Mouse (Mus musculus): ENCODE results near the gene Cyfip2.
"Not testable (repeated sequence)": the region's sequence is repeated elsewhere in the genome, so short reads cannot be mapped to it uniquely, and the experiment has no call there.

Cyfip2 gene

DNA sequence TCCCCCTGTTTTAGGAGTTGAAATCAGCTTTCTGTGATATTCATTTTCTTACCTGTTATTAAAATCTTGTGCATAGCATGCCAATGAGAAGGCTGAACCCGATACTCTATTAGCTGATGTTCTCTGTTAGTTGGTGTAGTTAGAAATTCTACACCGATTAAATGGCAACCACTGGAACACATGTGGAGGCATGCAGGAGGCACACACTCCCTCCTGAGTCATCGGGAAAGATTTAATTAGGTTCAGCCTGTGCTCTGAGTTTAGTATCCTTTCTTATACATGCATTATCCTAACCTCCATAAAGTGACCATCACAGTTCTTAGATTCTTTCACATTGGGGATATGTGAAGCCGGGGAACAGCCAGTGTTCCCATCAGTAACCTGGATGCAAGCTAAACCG lies 87.3 kb downstream of the Cyfip2 start:
- no peak for DNase-seq

DNA sequence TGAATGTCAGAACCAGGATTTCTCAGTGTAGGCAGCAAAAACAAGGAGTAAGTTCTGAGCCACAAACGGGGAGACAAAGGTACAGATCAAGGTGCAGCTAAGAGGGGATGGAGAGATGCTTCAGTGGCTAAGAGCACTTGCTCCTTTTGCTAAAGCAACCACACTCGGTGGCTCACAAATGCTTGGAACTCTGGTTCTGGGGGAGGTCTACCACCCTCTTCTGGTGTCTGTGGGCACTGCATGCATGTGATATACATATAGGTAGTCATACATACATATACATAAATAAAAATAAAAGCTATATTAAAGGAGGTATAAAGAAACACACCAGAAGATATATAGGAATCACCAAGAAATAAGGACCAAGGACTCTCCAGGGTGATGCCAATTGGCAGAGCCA lies 89.1 kb downstream of the Cyfip2 start:
- no peak for DNase-seq

DNA sequence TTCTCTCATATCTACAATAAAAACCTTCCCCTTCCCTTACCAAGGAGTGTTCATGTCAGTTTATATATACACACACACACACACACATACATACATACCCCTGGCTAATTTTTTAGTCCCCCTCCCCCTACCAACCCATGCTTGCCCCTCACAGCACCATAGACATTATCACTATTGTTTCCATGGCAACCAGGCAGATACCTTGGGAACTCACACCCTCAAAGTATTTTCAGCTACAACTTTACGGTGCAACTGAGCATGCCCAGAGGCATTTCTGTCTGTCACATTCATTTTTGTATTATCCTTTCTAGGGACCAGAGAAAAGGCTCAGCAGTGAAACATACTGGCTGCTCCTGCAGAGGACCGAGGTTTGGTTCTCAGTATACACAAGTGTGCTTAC lies 92.4 kb downstream of the Cyfip2 start:
- DNase-seq = no peak

DNA sequence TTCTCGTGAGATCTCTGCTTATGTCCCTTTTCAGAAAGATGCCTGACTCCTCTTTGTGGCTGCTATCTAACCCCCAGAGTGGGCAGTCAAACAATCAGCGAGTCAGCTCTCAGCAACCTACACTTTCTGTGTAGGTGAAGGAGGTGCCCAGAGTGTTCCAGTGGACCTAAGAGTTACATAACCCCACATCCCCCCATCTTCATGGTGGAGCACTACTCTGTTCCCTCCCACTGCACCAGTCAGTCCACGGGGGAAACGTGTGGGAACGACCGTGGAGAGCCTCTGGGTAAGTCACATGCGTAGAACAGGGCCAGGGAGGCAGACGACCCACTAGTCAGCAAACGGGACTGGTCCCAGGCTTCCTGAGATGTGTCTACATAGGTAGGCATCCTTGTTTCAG lies 93.3 kb downstream of the Cyfip2 start:
- DNase-seq = no peak

DNA sequence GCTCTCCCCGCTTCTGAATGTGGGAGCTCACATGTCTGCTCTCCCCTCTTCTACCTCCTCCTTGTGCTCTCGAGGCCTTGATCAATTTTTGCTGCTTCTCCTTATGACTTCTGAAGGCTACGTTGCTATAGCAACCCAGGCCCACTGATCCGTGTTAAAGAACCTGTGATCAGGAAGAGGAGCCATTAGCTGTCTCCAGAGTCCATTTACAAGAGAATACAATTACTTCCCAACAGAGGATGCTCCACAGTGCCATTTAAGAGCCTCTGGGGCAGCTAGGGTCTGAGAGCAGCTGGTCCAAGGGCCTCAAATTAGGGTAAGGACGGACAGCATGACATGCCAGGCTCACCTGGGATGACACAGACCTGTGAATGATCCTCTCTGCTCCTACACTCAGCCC lies 94.1 kb downstream of the Cyfip2 start:
- no peak for DNase-seq

DNA sequence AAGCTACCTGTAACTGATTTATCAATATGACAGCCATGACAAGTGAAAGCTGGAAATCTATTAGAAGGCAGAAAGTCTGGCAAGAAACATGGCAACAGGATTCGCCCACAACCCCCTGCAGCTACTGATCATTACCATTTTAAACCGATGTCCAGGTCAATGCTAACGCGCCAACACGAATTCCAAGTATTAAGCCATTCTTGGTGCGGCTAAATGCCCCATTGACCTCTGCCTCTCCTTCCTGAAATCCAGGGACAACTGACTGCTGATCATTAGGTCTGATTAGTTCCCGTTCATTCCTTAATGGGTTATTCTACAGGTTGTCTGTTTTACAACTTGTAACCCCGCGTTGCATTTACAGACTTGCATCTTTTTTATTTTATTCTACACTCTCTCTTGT lies 95.0 kb downstream of the Cyfip2 start:
- DNase-seq = no peak

DNA sequence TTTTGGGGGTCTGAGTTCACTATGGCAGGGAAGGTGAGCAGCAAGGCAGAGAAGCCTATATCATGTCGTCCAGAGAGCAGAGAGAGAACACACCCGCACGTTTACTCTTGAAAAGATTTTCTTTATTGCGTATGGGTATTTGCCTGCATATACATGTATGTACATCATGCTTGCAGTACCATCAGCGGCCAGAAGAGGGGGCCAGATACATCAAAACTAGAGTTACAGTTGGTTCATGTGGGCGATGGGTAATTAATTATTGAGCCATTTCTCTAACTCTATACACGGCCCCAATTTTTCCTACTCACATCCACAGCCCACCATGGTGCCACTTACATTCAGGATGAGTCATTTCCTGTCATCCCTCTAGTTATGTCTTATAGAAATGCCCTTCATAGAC lies 96.0 kb downstream of the Cyfip2 start:
- DNase-seq = no peak

DNA sequence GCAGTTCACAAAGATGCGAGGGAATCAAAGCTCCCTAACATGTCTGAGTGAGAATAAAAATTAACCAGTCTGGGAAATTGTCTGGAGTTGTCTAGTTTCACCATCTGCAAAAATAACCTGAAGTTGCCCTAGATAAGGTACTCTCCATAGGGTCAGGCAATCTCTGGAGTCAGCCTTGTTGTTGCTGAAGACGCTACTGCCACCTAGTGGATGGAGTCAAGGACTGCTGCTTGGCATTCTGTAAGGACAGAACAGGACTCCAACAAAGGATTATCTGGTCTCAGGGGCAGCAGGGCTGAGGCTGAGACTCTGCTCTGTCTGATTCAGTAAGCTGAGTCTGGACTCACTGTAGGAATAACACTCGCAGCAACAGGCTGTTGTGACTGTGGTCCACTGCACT lies 97.3 kb downstream of the Cyfip2 start:
- peak; percentile 62 for DNase-seq

DNA sequence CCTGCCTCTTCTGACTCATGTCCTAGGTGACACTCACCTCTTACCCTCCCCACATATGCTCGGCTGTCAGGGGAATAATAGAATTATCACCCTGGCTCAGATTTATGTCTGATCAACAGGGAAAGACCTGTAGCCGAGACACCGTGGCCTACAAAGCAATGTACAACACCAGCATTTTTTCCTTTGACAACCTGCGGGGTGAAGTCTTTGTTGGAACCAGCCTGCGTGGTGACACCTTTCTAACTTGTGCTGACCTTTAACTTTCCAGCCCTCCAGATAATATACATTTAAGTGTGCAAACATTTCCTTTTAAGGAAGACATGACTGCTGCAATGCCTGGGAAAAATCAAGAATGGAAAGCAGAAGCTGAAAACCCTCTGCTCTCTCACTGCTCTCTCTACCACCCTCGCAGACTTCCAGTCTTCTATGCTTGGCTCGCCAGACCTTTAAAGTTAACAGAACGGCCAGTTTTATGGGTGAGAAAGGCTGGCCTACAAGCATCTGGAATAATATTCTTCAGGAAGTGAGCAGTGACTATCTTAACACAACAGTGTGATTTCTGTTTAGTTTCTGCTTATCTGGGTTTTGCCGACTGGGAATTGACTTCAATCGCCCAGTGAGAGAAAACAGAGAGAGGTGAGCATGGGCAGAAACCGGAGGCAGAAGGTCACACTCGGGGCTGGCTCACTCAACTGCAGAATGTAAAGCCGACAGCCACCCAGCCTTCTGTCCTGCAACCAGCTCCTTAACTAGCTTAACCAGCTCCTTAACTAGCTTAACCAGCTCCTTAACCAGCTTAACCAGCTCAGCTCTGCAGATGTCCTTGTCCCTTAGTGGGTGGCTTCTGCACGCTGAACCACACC lies 98.1 kb downstream of the Cyfip2 start:
- DNase-seq = no peak

DNA sequence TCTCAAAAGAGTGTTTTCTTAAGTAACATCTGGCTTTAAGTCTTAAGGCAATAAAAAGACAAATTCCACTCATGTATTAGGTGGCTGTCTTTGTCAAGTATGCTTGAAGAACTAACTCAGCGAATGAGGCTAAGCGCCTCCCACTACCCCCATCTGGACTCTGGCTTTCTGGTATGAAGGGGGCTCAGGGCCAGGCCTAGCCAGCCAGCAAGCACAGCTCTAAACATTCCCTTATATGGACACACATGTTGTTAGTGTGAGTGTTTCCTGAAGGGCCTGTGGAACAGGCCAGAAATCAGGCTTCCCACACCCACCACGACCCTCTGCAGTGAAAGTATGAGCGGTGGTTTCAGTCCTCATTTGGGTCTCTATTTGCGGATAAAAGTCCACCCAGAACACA lies 98.8 kb downstream of the Cyfip2 start:
- DNase-seq = no peak

DNA sequence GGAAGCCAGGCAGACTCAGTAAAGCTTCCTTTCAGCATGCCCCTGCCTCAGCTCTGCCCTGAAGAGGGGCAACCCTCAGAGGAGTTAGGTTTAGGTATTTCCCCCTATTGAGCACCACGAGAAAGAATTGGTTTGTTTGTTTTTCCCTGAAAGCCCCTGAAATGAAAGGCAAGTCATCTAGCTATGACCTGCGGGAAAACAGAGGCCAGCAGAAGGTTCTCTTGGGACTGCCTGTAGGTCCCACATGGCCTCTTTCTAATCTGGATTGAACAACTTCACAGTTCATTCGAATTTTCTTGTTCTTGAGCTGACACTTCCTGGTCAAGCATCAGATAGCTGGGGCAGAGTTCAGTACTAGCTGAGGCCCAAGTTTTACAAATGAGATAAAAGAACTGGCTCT lies 100.8 kb downstream of the Cyfip2 start:
- DNase-seq = no peak

DNA sequence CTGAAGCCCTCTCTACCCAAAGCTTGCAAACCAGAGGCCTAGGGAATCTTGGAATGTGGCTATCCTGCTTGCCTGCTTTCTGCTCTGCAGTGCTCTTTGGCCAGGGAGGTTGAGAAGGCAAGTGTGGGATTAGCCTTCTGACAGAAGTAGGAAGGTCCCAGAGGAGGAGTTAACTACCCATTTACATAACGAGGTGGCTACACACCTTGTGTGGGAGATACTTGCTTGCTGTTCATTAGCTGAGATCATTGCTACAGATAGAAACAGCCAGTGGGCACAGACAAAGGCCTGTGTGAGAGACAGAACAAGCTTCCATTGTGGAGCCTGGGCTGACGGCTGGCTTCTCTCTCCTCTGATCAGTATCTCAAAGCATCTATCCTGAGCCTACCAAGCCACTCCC lies 102.8 kb downstream of the Cyfip2 start:
- DNase-seq = no peak

DNA sequence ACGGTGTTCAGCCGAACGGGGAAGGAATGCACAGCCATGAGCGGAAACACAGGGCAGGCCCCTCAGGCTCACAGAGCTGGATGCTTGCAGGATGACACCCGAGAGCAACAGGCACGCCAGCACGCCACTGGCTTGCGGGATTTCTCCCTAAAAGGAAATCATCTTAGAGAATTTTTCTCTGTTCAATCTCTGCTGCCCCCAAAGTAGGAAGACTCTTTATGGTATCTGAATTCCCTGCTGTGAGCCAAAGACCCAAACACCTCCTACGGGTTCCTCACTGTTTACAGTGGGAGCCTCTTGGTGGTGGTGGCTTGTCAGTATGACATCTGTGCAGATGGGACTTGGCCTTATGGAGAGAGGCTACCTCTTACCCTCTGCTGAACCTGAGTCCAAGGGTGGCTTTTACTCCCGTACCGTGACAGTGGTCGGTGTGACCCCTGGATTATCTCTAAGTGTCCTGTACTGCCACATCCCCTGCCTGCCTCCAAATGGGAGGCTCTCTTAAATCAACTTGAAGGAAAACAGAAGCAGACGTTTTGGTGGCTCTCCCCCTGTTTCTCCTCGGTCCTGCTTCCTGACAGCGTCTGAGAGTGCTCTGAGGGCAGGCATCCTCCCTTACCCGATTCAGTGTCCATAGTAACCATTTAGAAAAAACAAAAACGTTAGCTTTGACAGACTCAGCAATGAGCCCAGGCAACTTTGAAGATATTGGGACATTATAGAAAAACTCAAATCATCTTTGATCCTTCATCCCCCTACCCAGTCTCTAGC lies 106.8 kb downstream of the Cyfip2 start:
- no peak for DNase-seq

DNA sequence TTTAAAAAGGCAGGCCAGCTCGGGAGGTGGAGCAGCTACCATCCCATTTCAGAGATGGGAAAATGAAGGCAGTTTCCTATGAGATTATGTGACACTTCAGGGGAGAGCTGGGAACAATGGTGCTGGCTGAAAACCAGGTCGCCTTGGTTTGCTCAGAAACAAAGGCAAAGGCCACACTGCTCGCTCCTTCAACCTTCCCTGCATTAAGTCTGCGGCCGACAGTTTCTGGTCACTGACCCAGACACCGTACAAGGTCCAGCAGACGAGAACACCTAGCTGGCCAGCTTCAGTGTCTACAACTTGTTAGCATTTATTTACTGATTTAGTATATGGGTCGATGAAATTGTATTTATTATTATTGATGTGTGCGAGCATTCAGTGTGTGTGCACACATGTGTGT lies 107.8 kb downstream of the Cyfip2 start:
- DNase-seq = no peak

DNA sequence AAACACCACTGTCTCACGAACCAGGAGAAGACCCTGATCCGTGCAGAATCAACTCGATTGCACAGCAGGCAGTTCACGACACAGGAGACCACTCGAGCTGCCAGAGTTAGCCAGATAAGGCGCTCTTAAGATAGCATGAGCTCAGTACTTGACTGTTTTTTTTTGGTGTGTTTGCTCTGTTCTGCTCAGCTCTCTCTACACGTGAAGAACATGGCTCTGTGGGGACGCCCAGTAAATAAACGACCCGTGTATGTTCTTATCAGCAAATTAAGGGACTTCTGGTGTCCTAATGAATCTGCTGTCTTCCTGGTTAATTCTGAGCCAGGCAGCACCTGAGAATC lies 110.1 kb downstream of the Cyfip2 start:
- DNase-seq = no peak

DNA sequence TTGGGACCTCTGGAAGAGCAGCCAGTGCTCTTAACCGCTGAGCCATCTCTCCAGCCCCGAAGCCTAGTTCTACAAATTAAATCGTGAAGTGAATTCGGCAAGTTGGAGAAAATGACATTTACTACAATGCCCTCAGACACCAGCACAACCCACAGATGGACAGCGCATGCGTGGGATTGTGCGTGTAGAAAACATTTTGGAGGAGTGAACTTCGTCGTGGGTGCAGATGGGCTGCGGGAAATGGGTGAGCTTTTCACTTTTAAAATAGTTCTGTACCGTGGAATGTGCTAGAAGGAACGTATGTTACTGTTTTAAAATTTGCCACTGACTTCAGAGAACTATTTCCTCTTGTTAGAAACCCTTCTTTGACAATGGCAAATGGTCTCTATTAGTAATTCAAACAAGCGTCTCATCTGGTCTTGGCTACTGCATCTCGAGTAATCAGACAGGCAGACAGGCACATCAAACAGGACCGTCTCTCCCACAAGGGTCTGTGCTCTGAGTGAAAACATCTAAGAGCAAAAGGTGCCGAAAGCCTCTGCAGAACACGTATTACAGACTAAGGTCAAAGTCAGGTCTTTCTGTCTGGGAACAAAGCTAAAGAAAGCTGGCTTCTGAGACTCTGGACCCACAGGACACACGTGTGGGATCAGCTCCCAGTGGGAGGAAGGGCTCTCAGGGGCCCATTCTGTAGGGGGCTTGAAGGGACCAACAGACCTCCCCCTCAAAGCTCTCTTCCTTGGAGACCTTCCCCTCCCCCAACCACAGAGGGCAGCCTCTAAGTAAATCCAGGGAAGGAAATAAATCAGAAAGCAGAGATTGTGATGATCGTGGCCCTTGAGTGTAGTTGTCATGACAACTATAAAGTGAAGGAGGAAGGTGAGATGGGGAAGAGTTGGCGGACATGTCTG lies 110.8 kb downstream of the Cyfip2 start:
- DNase-seq = no peak

DNA sequence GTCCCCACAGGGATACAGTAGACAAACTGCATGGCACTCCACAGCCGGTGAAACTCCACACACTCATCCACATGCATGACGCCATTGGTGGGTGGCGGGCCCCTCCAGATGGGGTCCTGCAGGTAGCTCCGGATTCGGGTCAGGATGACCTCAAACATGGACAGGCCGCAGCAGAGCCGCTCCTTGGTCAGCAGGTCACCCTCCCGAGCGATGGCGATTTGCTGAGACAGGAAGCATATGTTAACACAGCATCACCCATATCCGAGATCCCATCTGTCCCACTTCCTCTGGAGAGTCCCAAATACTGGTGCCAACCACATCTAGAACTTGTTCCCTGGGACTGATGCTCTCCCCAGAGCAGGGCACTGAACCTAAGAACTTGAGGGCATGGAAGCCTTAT lies 112.0 kb downstream of the Cyfip2 start:
- DNase-seq = peak; percentile 58

DNA sequence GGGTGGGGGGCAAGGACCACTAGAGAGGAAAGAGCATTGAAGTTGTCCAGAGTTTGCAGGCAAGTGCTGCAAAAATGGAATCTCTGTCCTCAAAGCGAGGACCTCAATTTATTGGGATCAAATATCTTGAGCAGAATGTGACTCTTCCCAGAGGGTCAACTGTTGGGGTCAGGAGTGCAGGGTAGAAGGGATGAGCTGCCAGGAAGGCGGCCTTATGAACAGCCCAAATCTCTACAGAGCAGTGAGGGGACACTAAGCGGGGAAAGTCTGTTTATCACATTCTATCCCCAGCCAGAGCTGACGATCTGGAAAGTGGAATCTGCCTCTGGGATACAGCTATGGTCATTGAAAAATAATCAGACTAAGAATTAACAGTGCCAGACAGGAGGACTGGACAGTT lies 118.5 kb downstream of the Cyfip2 start:
- DNase-seq = no peak

DNA sequence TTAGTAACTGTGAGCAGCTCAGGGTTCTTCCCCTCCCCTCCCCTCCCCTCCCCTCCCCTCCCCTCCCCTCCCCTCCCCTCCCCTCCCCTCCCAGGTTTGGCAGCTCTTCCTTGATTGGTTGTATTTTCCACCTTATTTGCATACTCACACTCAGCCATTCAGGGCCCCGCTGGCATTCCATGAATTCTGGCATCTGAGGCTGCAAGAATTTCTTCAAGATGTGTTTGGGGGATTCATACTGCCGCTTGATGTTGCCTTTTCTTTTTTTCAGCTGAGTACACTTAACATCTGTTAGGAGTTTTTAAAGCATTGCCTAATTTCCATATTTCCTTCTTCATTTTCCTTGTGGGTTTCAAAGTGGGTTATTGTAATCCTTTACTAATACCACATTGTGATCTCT lies 124.4 kb downstream of the Cyfip2 start:
- DNase-seq = no peak

DNA sequence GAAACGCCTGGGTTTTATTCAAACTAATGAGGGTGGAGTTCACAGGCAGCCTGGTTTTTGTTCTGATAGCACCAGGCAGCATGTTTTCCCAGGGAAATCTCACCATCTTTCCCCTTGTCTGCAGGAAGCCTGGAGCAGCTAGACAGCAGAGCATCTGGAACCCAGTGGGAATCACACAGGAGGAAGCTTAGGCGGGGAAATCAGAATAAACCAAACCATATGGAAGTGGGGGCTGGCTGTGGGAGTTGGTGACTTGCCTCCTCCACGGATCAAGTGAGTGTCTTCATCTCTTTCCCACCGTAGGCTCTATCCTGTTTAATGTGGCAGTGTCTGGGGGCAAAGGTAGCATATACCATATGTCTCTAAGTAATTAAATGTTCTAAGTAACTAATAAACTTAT lies 127.2 kb downstream of the Cyfip2 start:
- DNase-seq = peak; percentile 39

DNA sequence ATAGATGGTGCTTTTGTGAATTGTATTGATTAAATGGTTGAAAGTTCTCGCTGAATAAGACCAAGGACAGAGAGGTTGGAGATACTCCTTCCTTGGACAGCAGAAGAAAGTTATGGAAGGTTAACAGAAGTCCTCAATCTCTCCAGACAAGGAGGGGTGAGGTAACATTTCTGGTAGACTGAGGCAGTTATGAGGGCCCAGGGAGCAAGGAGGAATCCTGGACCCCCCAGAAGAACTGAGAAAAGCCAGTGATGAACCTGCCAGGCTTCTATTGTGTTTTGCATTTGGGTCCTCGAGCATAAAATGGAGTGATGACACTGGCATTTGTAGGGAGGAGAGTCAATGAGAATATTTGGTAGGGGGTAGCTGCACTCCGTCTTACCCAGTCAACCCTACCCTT lies 127.7 kb downstream of the Cyfip2 start:
- no peak for DNase-seq

DNA sequence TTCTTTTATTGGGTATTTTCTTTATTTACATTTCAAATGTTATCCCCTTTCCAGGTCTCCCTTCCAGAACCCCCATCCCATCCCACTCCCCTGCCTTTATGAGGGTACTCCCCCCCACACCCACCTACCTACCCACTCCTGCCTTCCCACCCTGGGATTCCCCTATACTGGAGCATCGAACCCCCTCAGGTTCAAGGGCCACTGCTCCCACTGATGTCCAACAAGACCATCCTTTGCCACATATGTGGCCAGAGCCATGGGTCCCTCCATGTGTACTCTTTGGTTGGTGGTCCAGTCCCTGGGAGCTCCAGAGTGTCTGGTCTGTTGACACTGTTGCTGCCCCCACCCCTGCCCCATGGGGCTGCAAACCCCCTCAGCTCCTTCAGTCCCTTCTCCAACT lies 130.6 kb downstream of the Cyfip2 start:
- not testable (repeated sequence) for DNase-seq

DNA sequence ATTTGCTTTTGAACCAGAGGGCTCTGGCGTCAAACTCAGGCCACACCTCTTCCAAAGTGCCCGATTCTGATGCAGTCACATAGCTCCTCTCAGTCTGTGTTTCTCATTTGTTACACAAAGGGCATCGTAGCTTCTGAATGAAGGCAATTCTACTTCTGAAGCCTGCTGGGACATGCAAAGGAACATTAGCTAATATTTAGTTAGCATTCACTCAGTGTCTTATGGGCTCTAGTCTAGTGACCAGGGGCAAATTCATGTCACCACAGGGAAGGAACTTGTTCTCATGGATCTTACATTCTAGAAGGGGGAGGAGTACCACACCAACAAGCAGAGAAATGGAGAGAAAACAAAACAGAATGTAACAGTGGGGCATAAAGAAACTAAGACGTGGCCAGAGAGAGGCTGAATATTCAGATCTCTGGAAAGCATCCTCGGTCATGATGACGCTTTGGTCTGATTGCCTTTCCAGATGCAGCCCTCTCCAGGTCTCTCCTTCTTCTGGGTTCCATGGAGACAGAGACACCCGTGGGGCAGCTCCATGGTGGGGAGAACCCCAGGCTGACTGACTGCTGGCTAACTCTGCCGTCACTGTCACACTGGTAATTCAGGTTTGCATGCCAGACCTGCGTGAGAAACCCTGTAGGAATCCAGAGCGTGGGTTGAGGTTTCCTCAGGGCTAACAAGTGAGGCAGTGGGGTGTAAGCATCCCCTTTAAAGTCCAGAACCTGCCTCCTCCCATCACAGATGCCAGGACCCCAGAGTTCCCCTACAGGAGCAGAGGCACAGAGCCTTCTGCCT lies 135.2 kb downstream of the Cyfip2 start:
- DNase-seq = no peak

Measured in cerebellum, adult 11-12 months (tissue).